Mouse (Mus musculus) olfactory bulb, adult 2 months (tissue): Measurements from ENCODE around the gene Fbxo24.

Experiments
- CTCF ChIP-seq: fragments of 200-500 bp; IDR thresholded peaks from 2 replicates; pipeline ENCODE4 v1.5.1; 2012; ENCODE audit warnings: low read depth, mild to moderate bottlenecking, low read length, moderate library complexity; ENCODE audit not compliant: insufficient read depth
- POLR2A ChIP-seq: fragments of 200-500 bp; IDR thresholded peaks from 2 replicates; pipeline ENCODE4 v1.6.1; 2012; ENCODE audit warnings: mild to moderate bottlenecking, low read depth, low read length, moderate library complexity; ENCODE audit not compliant: insufficient read depth

- TF ChIP-seq CTCF (no peak), POLR2A (no peak)
Observed at GRCm38 (mm10) chr5:137623937-137624530, 4.8 kb downstream of the Fbxo24 start.
